Mouse (Mus musculus) layer of hippocampus, postnatal 10 days (tissue): ENCODE results near the gene Btbd7. TPM values are rescaled to one million over a fixed set of nuclear protein-coding genes. Genes with fewer than 3 reads are reported as not detected.
A peak's percentile ranks its signal among the peaks of the same experiment; 100 is the strongest.

Experiments
- DNase-seq, 2 experiments: peaks; one replicate each; pipeline ENCODE4 v3.0.0; 2021; ENCODE audit warnings: low spot score in 2 of 2
- long read RNA-seq: library from polyadenylated mRNA; stranded (forward); transcript quantifications from one replicate; pipeline ENCODE4 v2.0.0, GENCODE M21; 2023
- total RNA-seq, 2 experiments: library from RNA; stranded (reverse); gene quantifications; 2 replicates each; pipeline ENCODE4 v1.2.3; 2021

Gene Btbd7
- 10 to 100 TPM; 21.3 to 21.8 TPM for total RNA-seq
- long read RNA-seq, full-length matches to known transcripts: 2 of 7 reads
- long read RNA-seq, partial matches to known transcripts: 2 of 7 reads
- long read RNA-seq, other reads (novel, unspliced or antisense): 3 of 7 reads

GRCm38 (mm10) chr12:102878031-102878823 is at the start of gene Btbd7:
Gene Btbd7 (minus strand): TSS chr12:102878471.
- peak; percentile 98 for DNase-seq

DNA sequence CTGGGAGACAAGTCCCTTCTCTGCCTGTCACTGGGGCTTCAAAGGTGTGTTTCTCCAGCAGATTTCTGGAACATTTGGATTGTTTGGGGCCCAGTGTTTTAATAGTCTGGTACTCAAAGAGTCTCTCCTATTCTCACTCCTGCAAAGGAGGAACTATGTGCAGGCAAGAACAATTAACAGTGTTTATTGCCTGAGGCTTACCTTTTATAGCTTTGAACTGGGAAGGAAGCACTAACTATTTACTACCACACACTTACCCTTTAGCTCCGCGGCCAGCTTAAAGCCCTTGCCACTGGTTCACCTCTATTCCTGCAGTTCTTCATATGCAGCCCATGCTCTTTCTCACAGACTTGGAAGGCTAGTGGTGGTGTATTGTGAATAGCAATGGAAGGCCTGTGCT is 37.8 kb upstream of the Btbd7 start:
- no peak for DNase-seq

GRCm38 (mm10) chr12:102908191-102908590 is 29.9 kb upstream of the Btbd7 start:
- DNase-seq: peak; percentile 15 to 21

DNA sequence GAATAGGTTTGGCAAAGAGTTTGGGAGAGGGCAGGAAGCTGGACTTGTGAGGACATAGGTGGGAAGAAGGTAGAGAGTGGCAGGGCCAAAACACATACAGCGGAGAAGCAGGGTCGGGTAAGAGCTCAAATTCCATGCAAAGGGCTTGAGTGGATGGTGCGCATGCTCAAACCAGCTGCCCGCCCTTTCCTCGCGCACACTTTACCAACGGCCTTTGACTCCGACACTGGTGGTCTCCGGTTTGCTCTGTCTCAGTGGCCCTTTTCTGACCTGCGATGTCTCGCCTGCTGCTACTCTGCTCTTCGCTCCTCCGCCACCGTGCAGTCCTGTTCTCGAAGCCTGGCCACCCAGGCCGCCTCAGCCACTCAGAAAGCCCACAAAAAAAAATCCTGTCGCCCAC is 20.8 kb upstream of the Btbd7 start, which contains the start of gene Cox8c:
Gene Cox8c (plus strand): TSS at position 226 of the 400 bp plus-strand sequence.
- DNase-seq: no peak

GRCm38 (mm10) chr12:102888568-102888967 is 10.3 kb upstream of the Btbd7 start:
- DNase-seq: no peak

DNA sequence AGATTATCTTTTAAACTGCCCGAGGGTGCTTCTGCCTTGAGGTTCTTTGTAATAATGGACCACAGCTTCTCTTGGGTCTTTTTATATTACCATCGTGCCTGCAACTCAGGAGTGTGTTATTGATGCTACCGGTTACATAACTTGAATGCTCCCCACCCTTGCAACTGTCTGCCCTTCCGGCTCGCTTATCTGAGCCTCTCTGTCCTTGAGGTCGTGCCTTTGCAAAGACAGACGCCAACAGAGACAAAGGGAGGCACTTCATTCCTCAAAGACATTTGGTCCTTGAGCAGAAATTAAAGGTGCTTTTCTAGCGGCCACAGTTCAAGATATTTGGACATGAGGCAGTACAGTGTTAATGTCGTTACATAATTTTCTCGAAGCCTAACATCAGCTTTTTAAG is 9.1 kb upstream of the Btbd7 start:
- DNase-seq: no peak

GRCm38 (mm10) chr12:102885735-102886134 is 7.5 kb upstream of the Btbd7 start:
- peak; percentile 43 to 65 for DNase-seq

DNA sequence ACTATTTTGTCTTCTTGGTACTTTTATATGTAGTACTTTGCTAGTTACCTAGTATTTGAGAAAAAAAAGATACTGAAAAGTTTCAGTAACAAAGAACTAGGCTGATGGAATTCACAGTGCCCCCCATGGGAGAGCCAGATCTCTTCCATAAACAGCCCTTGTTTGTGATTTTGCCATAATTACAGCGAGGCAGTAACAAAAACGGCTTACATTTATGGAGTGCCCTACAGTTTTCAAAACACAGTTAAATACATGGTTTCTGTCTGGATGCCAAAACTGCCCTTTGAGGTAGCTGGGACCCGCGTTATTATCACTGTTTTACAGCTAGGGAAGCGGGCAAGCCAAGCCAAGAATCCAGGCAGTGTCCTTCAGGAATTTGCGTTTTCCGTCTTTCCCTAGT is 630 bp upstream of the Btbd7 start:
- peak in 1 of 2 experiments; percentile 26 for DNase-seq

DNA sequence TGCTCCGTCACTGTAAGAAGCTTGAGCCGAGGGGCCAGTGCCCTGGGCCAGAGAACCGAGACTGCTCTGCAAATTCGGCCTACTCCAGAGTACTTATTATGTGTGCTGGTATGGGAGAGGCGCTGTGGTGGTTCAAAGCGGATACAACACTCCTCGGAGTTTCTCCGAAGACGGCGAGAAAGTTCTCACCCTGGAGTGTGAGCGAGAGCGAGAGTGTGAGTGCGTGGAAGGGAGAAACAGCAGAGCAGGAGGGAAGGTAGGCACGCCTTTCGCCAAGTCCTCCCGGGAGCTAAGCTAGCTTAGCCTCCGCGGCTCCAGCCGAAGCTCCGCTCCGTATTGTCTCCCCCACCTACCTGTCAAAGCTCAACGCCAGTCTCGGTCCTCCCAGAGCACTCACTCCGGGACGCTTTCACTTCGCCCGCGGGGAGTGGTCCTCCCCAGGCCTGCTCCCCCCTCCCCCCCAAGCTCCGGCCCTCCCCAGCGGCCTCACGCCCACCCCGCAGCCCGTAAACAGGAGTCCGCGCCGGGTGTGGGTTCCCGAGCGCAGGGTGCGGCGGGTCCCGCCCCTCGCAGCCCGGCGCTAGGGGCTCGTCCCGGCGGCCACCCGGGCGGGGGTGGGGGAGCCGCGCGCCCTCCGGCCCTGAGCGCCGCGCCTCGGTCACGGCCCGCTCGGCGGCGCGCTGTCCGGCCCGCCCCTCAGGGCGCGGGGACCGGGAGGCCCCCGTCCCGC is 805 bp downstream of the Btbd7 start:
- DNase-seq: peak in 1 of 2 experiments; percentile 38

- no peak for DNase-seq
Measured at GRCm38 (mm10) chr12:102870527-102870926, 7.7 kb downstream of the Btbd7 start.

DNA sequence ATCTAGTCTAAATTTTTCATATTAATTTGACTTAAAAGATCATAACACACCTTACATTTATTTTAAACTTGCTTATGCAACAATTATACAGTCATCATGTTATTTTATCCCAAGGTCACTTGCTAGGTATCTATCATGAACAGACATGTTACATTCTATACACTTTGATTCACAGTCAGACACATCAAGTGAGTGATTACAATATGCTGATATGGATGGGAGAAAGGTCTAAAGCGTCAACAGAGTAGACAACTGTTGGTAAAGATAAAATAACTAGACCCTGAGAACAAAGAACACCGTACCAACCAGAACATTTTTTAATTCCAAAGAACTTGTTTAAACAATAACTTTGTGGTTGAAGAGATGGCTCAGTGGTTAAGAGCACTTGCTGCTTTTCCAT is 8.5 kb downstream of the Btbd7 start:
- no peak for DNase-seq

- no peak for DNase-seq
Measured at GRCm38 (mm10) chr12:102860806-102861205, 17.5 kb downstream of the Btbd7 start.

- no peak for DNase-seq
Measured at GRCm38 (mm10) chr12:102838271-102838670, 40.0 kb downstream of the Btbd7 start.

GRCm38 (mm10) chr12:102832746-102833300 is 45.4 kb downstream of the Btbd7 start:
- DNase-seq: no peak

DNA sequence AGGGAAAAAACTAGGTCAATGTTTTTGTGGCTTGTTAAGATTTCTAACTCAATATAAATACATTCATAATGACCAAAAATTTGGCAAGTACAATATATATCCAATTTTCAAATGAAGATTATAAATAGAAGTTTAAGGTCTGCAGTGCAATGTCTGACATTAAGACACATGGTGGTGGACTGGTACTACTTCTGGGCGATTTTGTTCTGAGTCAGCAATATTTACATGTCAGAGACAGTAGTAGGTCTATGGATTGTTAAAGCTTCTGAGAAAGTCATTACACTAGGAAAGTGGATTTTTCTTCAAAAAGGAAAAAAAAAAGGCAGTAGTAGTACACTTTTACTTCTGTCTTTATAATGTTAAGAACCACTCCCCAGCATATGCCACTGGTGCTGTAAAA is 46.4 kb downstream of the Btbd7 start:
- no peak for DNase-seq

DNA sequence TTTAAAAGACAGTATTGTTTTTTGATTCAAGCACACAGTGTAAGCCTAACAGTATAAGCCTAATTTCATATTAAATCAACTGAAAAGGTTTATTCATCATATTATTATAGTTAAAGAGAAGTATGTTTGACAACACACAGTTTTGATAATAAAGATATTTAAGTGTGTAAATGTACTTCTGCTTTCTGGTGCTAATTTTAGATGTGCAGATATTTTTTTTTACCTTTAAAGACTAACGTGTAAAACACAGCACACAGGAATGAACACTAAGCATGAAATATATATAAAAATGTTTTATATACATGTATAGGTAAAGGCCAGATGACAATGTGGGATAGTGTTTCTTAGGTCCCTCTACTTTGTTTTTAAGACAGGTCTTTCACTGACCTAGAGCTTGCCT is 51.2 kb downstream of the Btbd7 start:
- no peak for DNase-seq

- no peak for DNase-seq
Measured at GRCm38 (mm10) chr12:102826399-102826798, 51.9 kb downstream of the Btbd7 start.

DNA sequence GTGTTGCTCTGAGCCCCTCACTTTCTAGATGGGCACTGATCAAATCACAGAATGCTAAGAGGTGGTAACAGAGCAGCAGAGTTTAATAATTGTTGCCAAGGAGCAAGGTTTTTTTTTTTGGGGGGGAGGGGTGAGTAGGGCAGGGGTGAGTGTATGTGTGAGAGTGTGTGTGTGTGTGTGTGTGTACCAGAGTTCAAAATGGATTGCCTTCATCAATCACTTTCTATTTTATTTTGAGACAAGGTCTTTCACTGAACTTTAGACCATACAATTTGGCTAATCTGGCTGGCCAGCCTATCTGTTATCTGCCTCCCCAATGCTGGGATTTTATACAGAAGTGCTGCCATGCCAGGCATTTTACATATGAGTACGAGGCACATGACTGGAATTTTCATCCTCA is 63.4 kb downstream of the Btbd7 start:
- DNase-seq: no peak

GRCm38 (mm10) chr12:102799528-102799927 is 78.7 kb downstream of the Btbd7 start:
- DNase-seq: no peak

- DNase-seq: no peak
Measured at GRCm38 (mm10) chr12:102787927-102788326, 90.3 kb downstream of the Btbd7 start.

DNA sequence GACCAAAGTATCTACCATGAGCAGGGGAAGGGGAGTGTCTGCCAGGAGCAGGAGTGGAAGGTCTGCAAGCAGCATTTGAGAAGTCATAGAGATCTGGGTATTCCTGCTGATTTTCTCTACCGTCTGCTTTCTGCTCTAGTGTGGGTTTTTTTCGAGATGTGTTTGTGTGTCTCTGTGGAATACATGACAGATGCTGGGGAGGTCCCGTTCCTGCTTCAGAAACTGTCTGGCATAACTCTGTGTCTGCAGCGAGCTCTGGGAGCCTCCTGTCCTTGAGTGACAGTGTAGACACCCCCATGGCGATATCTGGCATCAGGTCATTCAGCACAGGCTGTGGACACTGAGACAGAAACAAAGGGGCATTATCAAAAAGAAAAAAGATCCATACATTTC is 92.7 kb downstream of the Btbd7 start:
- no peak for DNase-seq
